Mouse (Mus musculus) thymus, postnatal 36 days (tissue): ENCODE results near the gene Fndc3a.

Source experiments
- DNase-seq, 2 experiments: peaks; one replicate each; pipeline ENCODE4 v3.0.0; 2022; ENCODE audit warnings: mixed read lengths in 2 of 2

Fndc3a gene

GRCm38 (mm10) chr14:72532028-72532917 lies 177.5 kb downstream of the Fndc3a start:
- DNase-seq: no peak

GRCm38 (mm10) chr14:72527126-72527525 lies 182.7 kb downstream of the Fndc3a start:
- no peak for DNase-seq

GRCm38 (mm10) chr14:72519561-72519960 lies 190.2 kb downstream of the Fndc3a start:
- no peak for DNase-seq

- no peak for DNase-seq
Measured at GRCm38 (mm10) chr14:72518786-72519185, 191.0 kb downstream of the Fndc3a start.

- DNase-seq: no peak
Measured at GRCm38 (mm10) chr14:72516376-72516775, 193.4 kb downstream of the Fndc3a start.

GRCm38 (mm10) chr14:72506723-72507420 lies 202.9 kb downstream of the Fndc3a start:
- no peak for DNase-seq

- no peak for DNase-seq
Measured at GRCm38 (mm10) chr14:72506018-72506722, 203.6 kb downstream of the Fndc3a start.

GRCm38 (mm10) chr14:72504985-72505384 lies 204.8 kb downstream of the Fndc3a start:
- DNase-seq: no peak

GRCm38 (mm10) chr14:72503241-72503640 lies 206.6 kb downstream of the Fndc3a start:
- no peak for DNase-seq

GRCm38 (mm10) chr14:72493775-72494174 lies 216.0 kb downstream of the Fndc3a start:
- DNase-seq: no peak

- no peak for DNase-seq
Measured at GRCm38 (mm10) chr14:72491738-72492137, 218.1 kb downstream of the Fndc3a start, which contains the start of gene Gm9195. Gene Gm9195, minus strand, starts transcription at chr14:72491838.

GRCm38 (mm10) chr14:72490367-72490766 lies 219.4 kb downstream of the Fndc3a start:
- DNase-seq: no peak
